Mouse (Mus musculus) adrenal gland, adult 8-10 months (tissue): Measurements from ENCODE around the gene Prss27. TPM values are rescaled to one million over a fixed set of nuclear protein-coding genes. Genes with fewer than 3 reads are reported as not detected.
"Not testable (repeated sequence)": the region's sequence is repeated elsewhere in the genome, so short reads cannot be mapped to it uniquely, and the experiment has no call there.

Source experiments
- DNase-seq: peaks from one replicate; pipeline ENCODE4 v3.0.0; 2022
- total RNA-seq, 4 experiments: library from RNA; stranded (reverse); gene quantifications; 2 replicates each; pipeline ENCODE4 v1.2.4; 2022

The Prss27 gene
- total RNA-seq, 4 experiments from 2014 or later, result 0.70 TPM; not detected in 3

- no peak for DNase-seq
These were observed 2.9 kb upstream of the Prss27 start for GRCm38 (mm10) chr17:24035087-24035486.

GRCm38 (mm10) chr17:24036954-24037353 lies 990 bp upstream of the Prss27 start:
- DNase-seq, result peak; percentile 36

DNA sequence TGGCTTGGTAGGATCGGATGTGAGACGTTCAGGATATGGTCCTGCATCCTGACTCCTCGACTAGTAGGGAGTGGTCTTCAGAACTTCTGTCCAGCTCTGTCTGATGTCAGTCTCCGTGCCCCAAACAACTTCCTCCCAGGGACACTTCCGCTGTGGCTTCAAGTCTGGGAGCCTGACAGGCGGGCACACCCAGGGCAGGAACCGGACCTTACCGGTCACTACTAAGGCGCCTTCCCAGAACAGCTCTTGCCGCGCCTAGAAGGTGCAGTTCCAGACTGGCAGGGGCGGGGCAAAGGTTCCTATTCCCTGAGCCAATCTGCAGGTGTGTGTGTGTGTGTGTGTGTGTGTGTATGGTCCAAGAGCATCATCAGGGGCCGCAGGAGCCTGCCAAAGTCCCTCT lies 584 bp upstream of the Prss27 start:
- DNase-seq, result no peak

GRCm38 (mm10) chr17:24044482-24044881 lies 6.5 kb downstream of the Prss27 start:
- DNase-seq, result no peak

- DNase-seq, result peak; percentile 19
These were observed 7.7 kb downstream of the Prss27 start for GRCm38 (mm10) chr17:24045608-24046007.

- no peak for DNase-seq
These were observed 8.1 kb downstream of the Prss27 start for GRCm38 (mm10) chr17:24046026-24046425.

- no peak for DNase-seq
These were observed 10.1 kb downstream of the Prss27 start for GRCm38 (mm10) chr17:24048053-24048452.

DNA sequence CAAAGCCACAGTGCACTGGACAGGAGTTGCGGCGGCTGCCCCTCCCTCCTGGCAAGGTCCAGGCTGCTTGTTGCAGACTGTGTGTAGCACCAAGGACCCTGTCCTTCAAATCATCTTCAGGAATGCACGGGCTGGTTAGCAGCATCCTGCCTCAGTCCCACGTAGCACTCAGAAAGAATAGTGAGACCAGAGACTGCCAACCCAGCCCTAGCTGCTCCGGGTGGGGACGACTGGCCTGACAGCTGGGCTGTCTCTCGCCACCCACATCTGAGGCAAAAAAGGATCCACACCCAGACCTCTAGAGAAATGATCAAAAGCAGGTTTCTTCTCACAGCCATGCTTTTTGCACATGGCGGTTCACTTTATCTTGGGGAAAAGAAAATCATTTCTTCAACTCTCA lies 11.1 kb downstream of the Prss27 start:
- DNase-seq, result no peak

GRCm38 (mm10) chr17:24056636-24057625 lies 19.0 kb downstream of the Prss27 start:
- DNase-seq, result no peak

DNA sequence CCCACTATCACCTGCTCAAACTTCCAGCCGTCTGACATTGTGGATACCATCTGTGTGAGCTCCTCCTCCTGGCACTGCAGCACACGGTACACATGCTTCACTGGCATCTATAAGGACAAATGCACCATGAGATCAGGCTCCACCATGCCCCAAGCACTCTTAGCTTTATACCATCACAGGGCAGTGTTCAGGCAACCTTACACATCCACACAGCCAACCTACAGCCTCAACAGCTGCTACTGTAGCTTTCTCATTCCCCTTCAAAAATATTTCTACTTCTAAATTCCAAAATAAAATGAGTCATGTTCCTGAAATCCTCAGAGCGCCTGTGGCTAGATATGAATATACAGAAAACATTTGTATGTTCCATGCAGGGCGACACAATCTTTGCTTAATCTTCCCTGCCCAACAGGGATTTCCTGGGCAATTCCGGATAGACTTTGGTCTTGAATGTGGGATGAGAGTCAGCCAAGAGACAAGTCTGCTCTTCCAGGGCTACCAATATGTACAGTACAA lies 19.8 kb downstream of the Prss27 start:
- no peak for DNase-seq

- no peak for DNase-seq
These were observed 24.7 kb downstream of the Prss27 start for GRCm38 (mm10) chr17:24062459-24063155.

DNA sequence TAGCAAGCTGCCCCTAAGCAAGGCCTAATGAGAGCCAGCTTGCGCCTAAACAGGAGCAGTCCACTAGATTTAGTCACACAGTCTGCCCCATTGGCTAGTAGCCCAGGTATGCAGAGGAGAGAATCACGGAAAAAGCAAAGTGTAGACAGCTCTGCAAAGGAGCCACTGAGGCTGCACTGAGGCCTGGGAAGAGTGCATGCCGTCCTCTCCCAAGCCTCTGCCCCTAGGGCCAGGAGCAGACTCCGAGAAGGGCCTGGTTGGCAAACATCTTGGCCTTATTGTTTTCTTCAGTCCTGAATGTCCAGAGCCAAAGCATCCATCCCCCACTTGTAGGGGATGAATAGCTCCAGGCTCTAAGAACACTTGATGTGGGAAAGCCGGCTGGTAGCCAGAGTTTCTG lies 30.3 kb downstream of the Prss27 start:
- no peak for DNase-seq

GRCm38 (mm10) chr17:24069531-24069930 lies 31.6 kb downstream of the Prss27 start:
- no peak for DNase-seq

DNA sequence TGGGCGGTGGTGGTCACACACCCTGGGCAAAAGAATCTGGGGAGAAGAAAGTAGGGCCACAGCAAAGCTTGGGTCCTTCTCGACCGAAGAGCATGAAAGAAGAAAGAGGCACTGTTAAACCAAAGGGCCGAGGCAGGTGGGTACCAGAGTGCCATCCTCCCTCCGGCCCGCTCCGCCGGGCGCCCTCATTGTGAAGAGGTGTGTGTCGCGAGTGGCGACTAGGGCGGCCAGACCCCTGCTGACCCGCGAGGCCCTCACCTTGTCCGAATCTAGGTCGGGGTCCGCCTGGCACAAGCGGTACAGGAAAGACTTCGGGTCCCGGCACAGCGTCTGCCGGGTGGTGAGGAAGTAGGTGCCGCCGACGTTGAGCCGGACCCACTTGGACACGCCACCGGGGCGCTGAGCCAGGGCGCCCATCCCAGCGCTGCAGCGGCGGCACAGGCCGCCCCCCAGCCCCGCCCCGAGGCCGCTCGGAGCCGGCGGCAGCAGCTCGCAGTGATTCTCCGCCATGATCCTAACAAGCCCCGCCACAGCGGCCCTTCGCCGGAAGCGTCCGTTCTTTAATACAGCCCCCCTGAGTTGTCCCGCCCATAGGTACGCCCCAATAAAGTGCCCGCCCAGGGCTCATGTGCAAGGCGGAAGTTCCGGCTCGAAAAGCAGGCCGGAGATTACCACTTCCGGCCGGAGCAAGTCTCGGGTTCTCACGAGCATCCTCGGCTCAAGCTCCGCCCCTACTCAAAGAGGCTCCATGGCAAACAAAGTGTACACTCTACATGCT lies 35.2 kb downstream of the Prss27 start, which contains the start of gene Kctd5:
Gene Kctd5 (minus strand): TSS at position 567 of the 778 bp plus-strand sequence.
- peak; percentile 91 for DNase-seq

DNA sequence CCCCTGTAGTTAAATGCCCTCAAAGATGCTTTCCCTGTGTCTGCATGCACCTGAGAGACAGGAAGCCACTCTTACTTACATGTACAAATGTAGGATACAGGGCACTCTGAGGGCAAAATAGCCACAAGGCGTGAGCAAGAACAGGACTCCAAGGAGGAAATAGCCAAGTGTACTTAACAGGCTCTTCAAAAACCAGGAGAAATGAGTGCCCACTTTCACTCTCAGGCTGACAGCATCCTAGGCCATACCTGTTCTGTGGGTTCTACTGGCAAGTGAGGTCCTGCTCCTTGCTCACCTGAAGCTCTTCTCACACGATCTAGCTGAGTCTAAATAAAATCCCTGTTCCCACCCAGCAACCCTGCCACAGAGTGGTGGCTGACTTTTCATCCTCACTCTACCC lies 39.2 kb downstream of the Prss27 start:
- no peak for DNase-seq

DNA sequence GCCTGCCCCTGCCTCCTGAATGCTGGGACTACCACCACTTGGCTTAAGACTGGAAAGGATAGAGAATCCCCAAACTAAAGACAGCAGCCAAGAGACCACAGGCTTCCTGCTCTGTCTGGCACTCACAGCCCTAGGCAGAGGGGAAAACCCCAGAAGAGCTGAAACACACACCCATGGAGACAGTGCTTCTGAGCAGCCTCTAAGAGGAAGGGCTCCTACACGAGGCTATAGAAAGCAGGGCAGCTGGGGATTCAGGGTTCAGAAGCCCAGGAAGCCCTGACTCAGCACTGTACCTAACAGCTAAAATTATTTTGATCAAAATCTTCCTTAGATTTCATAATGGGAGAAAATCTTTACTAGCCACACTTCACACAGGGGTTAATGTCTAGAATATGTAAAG lies 46.6 kb downstream of the Prss27 start:
- no peak for DNase-seq

GRCm38 (mm10) chr17:24086399-24086798 lies 48.5 kb downstream of the Prss27 start:
- DNase-seq, result not testable (repeated sequence)

DNA sequence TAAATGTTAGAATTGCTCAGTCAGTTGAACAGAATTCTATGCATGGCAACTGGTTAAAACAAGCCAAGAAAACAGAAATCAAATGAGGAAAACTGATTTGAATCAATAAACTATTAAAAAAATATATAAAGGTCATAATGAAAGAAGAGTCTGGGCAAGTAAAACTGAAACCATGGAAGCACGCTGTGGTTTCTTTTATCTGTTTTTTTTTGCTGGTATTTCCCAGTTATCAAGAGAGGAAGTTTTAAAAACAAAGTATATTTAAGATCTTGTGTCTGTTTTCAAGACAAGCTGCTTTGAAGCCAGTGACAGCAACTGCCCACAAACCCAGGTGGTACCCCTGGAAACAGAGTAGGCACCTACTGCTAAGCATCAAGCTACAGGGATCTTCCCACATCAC lies 52.6 kb downstream of the Prss27 start:
- DNase-seq, result no peak
